Mouse (Mus musculus): Measurements from ENCODE around the gene Ap4s1.

GRCm38 (mm10) chr12:51691845-51692632 is 1.2 kb downstream of the Ap4s1 start, which contains the start of gene Strn3:
- TF ChIP-seq CTCF (IDR thresholded peaks at IDR 0.05; ENCODE audit: borderline replicate concordance, control insufficient read depth, extremely low read depth, insufficient read depth, low read length, poor library complexity): peak; percentile 42; the same call in 1 of the 2 replicates
- peak; percentile 63 for TF ChIP-seq POLR2A (IDR thresholded peaks at IDR 0.05; ENCODE audit: control insufficient read depth, extremely low read depth, insufficient read depth, low read length, poor library complexity)
